Comparison of ENCODE assay signal across 40 mouse cellular contexts in the genomic region with DNA sequence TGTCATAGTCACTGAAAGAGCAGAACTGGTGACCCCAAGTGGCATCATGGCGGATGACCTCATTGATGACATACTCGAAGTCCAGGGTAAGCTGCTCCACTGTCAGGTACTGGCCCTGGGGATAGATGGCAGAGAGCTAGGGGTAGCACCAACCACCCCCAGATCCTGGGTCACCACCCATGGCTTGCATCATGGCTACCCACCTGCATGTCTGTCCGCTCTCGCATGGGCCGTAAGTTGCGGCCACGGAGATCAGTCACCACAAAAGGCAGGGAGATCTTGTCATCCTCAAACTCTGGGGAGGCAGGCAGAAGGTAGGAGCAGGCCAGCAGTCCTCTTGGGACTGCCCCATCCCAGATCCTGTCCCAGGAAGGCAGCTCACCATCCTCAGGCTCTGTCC. TPM values are rescaled to one million over a fixed set of nuclear protein-coding genes. Genes with fewer than 3 reads are reported as not detected.
"Had no signal": no experiment of that assay in that cellular context is flagged by ENCODE, and none has a peak within 500 bp of the region (broad histone marks: within the 10 kb centered on the region; RNA-seq: fewer than 3 reads in every experiment).

No protein-coding gene starts in this region.

- H3K9ac ChIP-seq: limb, embryonic 12.5 days; limb, embryonic 13.5 days; limb, embryonic 15.5 days; liver, embryonic 12.5 days; liver, embryonic 13.5 days; liver, embryonic 14.5 days; liver, embryonic 15.5 days; liver, postnatal 0 days; lung, embryonic 14.5 days; lung, embryonic 15.5 days; midbrain, embryonic 12.5 days; midbrain, embryonic 13.5 days; midbrain, embryonic 15.5 days; neural tube, embryonic 12.5 days; neural tube, embryonic 13.5 days had no signal

- H3K27me3 ChIP-seq: limb, embryonic 12.5 days; limb, embryonic 13.5 days; limb, embryonic 15.5 days; liver, embryonic 12.5 days; liver, embryonic 13.5 days; liver, embryonic 15.5 days; lung, embryonic 15.5 days; midbrain, embryonic 12.5 days; midbrain, embryonic 13.5 days; midbrain, embryonic 15.5 days; neural tube, embryonic 12.5 days; neural tube, embryonic 13.5 days had no signal

- H3K9me3 ChIP-seq: limb, embryonic 10.5 days; limb, embryonic 12.5 days; limb, embryonic 13.5 days; limb, embryonic 15.5 days; liver, embryonic 12.5 days; liver, embryonic 13.5 days; liver, embryonic 15.5 days; lung, embryonic 15.5 days; midbrain, embryonic 10.5 days; midbrain, embryonic 12.5 days; midbrain, embryonic 13.5 days; midbrain, embryonic 15.5 days; neural tube, embryonic 12.5 days; neural tube, embryonic 13.5 days had no signal

- H3K27ac ChIP-seq: left cerebral cortex, adult 2 months; limb, embryonic 10.5 days; limb, embryonic 12.5 days; limb, embryonic 13.5 days; limb, embryonic 15.5 days; liver, embryonic 12.5 days; liver, embryonic 13.5 days; liver, embryonic 14.5 days; liver, embryonic 15.5 days; lung, embryonic 15.5 days; macrophage; midbrain, embryonic 10.5 days; midbrain, embryonic 12.5 days; midbrain, embryonic 13.5 days; midbrain, embryonic 15.5 days; neural tube, embryonic 12.5 days; neural tube, embryonic 13.5 days had no signal

- H3K4me2 ChIP-seq: limb, embryonic 12.5 days; limb, embryonic 13.5 days; limb, embryonic 15.5 days; liver, embryonic 11.5 days; liver, embryonic 12.5 days; liver, embryonic 13.5 days; liver, embryonic 15.5 days; lung, embryonic 14.5 days; lung, embryonic 15.5 days; midbrain, embryonic 12.5 days; midbrain, embryonic 13.5 days; midbrain, embryonic 15.5 days; neural tube, embryonic 12.5 days; neural tube, embryonic 13.5 days had no signal

- H3K4me3 ChIP-seq: left cerebral cortex, adult 2 months; limb, embryonic 10.5 days; limb, embryonic 12.5 days; limb, embryonic 13.5 days; limb, embryonic 15.5 days; liver, embryonic 12.5 days; liver, embryonic 13.5 days; liver, embryonic 15.5 days; lung, embryonic 15.5 days; midbrain, embryonic 10.5 days; midbrain, embryonic 12.5 days; midbrain, embryonic 13.5 days; midbrain, embryonic 15.5 days; myocyte; neural tube, embryonic 12.5 days; neural tube, embryonic 13.5 days had no signal

- ATAC-seq: liver, embryonic 12.5 days; liver, postnatal 0 days; lung, postnatal 0 days; midbrain, embryonic 13.5 days; midbrain, embryonic 15.5 days had no signal

- DNase-seq: left cerebral cortex, postnatal 4 days; liver; liver, embryonic 13.5 days; liver, postnatal 0 days; lung, adult 18-20 months; lung, adult 2 months; lung, embryonic 14.5 days; lung, postnatal 10 days; lung, postnatal 14 days; lung, postnatal 36 days; lung, postnatal 4 days; midbrain, embryonic 14.5 days had no signal

RNA-seq across cellular contexts. Expression of gene Podnl1, which starts 27.4 kb away (rescaled TPM):
- total RNA-seq: left cerebral cortex, adult 2 months; left cerebral cortex, adult 8-10 months; left cerebral cortex, postnatal 10 days; left cerebral cortex, postnatal 14 days; left cerebral cortex, postnatal 25 days; left cerebral cortex, postnatal 36 days; left cerebral cortex, postnatal 4 days; liver, adult 2 months; megakaryocyte progenitor cell, adult 5-6 weeks had no signal
- polyA plus RNA-seq: liver, embryonic 13.5 days; liver, embryonic 15.5 days; liver, embryonic 16.5 days; liver, postnatal 0 days; macrophage; neural tube, embryonic 11.5 days had no signal

RNA-seq across cellular contexts. Expression of gene Gm10643, which starts 33.4 kb away (rescaled TPM):
- polyA plus RNA-seq: liver, adult 2 months had no signal
